Mouse (Mus musculus) intestine, embryonic 16.5 days (tissue): ENCODE measurements around the gene Slc25a47. TPM values are rescaled to one million over a fixed set of nuclear protein-coding genes. Genes with fewer than 3 reads are reported as not detected.

ENCODE experiments used
- ATAC-seq: fragments of 200-750 bp; cut with Nextera tagmentation; 2 replicates; pipeline ENCODE4 v1.8.0; 2017; ENCODE audit warnings: moderate TSS enrichment, moderate library complexity
- H3K27ac ChIP-seq: fragments of 300-500 bp; sonication (generic); 2 replicates; pipeline ENCODE4 v1.5.1; 2014; ENCODE audit warnings: mild to moderate bottlenecking, low read length
- H3K27me3 ChIP-seq: fragments of 300-500 bp; sonication (generic); replicated peaks from 2 replicates; pipeline ENCODE4 v1.6.1; 2014; ENCODE audit warnings: low read length, control low read depth, mixed read lengths; ENCODE audit not compliant: control insufficient read depth, insufficient read depth
- H3K36me3 ChIP-seq: fragments of 300-500 bp; sonication (generic); 2 replicates; pipeline ENCODE4 v1.6.1; 2014; ENCODE audit warnings: low read length, control low read depth; ENCODE audit not compliant: control insufficient read depth, insufficient read depth
- H3K4me1 ChIP-seq: fragments of 300-500 bp; sonication (generic); 2 replicates; pipeline ENCODE4 v1.6.1; 2014; ENCODE audit warnings: low read length, control low read depth, mixed read lengths; ENCODE audit not compliant: control insufficient read depth, insufficient read depth
- H3K4me2 ChIP-seq: fragments of 300-500 bp; sonication (generic); 2 replicates; pipeline ENCODE4 v1.6.1; 2014; ENCODE audit warnings: low read depth, low read length, control low read depth
- H3K4me3 ChIP-seq: fragments of 300-500 bp; sonication (generic); 2 replicates; pipeline ENCODE4 v1.5.1; 2014; ENCODE audit warnings: mild to moderate bottlenecking, low read length
- H3K9ac ChIP-seq: fragments of 300-500 bp; sonication (generic); 2 replicates; pipeline ENCODE4 v1.6.1; 2014; ENCODE audit warnings: low read depth, low read length
- H3K9me3 ChIP-seq: fragments of 300-500 bp; sonication (generic); 2 replicates; pipeline ENCODE4 v1.6.1; 2016; ENCODE audit warnings: low read length, control low read depth; ENCODE audit not compliant: control insufficient read depth
- WGBS: fragments of 180-500 bp; shearing (Covaris S2); extraction: QIAGEN DNeasy Blood & Tissue Kit; methylation state at CpG from one replicate; pipeline ENCODE4 v1.1.7; 2014; 5-methylcytosine and 5-hydroxymethylcytosine counted together
- polyA plus RNA-seq: library from polyadenylated mRNA; unstranded; fragments of >200 nt; fragmentation: Nextera tagmentation; extraction: Ambion mirVana; gene quantifications from 2 replicates; pipeline ENCODE4 v1.2.1, GENCODE M21; 2015

The Slc25a47 gene
- polyA plus RNA-seq, 1 experiment from 2014 or later, result 9.1 TPM

GRCm38 (mm10) chr12:108824225-108824874 lies 11.5 kb upstream of the Slc25a47 start:
- H3K4me3 ChIP-seq, result no peak overlapping the region
- ATAC-seq, result no peak
- no peaks in the 10 kb centered on the region for H3K36me3 ChIP-seq
- H3K27me3 ChIP-seq, result no peaks in the 10 kb centered on the region
- H3K4me2 ChIP-seq, result no peak overlapping the region
- 88% methylated on average over 15 of the region's 15 CpGs for WGBS
- no peaks in the 10 kb centered on the region for H3K9me3 ChIP-seq
- no peak overlapping the region for H3K9ac ChIP-seq
- H3K27ac ChIP-seq, result no peak overlapping the region
- H3K4me1 ChIP-seq, result no peaks in the 10 kb centered on the region

GRCm38 (mm10) chr12:108825561-108826224 lies 10.2 kb upstream of the Slc25a47 start:
- no peaks in the 10 kb centered on the region for H3K9me3 ChIP-seq
- H3K4me1 ChIP-seq, result no peaks in the 10 kb centered on the region
- no peak overlapping the region for H3K4me2 ChIP-seq
- no peak overlapping the region for H3K9ac ChIP-seq
- WGBS, result 95% methylated on average over 13 of the region's 13 CpGs
- no peaks in the 10 kb centered on the region for H3K36me3 ChIP-seq
- H3K27ac ChIP-seq, result no peak overlapping the region
- no peak overlapping the region for H3K4me3 ChIP-seq
- H3K27me3 ChIP-seq, result no peaks in the 10 kb centered on the region
- no peak for ATAC-seq

- Histone ChIP-seq H3K4me1 (no peaks in the 10 kb centered on the region), H3K27me3 (no peaks in the 10 kb centered on the region), H3K4me2 (no peak overlapping the region), H3K9ac (no peak overlapping the region), H3K4me3 (no peak overlapping the region), H3K36me3 (no peaks in the 10 kb centered on the region), H3K27ac (no peak overlapping the region), H3K9me3 (no peaks in the 10 kb centered on the region)
- no peak for ATAC-seq
- 94% methylated on average over 19 of the region's 19 CpGs for WGBS
Observed at GRCm38 (mm10) chr12:108826282-108826957, 9.4 kb upstream of the Slc25a47 start.

- WGBS, result 94% methylated on average over 28 of the region's 28 CpGs
- Histone ChIP-seq H3K9me3 (no peaks in the 10 kb centered on the region), H3K36me3 (no peaks in the 10 kb centered on the region)
Observed at GRCm38 (mm10) chr12:108826958-108827535, 8.8 kb upstream of the Slc25a47 start.

GRCm38 (mm10) chr12:108827641-108828040 lies 8.2 kb upstream of the Slc25a47 start:
- no peaks in the 10 kb centered on the region for H3K36me3 ChIP-seq
- no peaks in the 10 kb centered on the region for H3K27me3 ChIP-seq
- no peak overlapping the region for H3K4me3 ChIP-seq
- peaks cover 7% of the 10 kb centered on the region for H3K4me1 ChIP-seq
- no peak overlapping the region for H3K27ac ChIP-seq
- no peak for ATAC-seq
- WGBS, result 95% methylated on average over 6 of the region's 6 CpGs
- no peaks in the 10 kb centered on the region for H3K9me3 ChIP-seq
- no peak overlapping the region for H3K4me2 ChIP-seq
- no peak overlapping the region for H3K9ac ChIP-seq

More at GRCm38 (mm10) chr12:108826958-108827535, 8.8 kb upstream of the Slc25a47 start:
- peaks cover 4% of the 10 kb centered on the region for H3K4me1 ChIP-seq
- no peak for ATAC-seq
- H3K4me3 ChIP-seq, result no peak overlapping the region
- H3K27me3 ChIP-seq, result no peaks in the 10 kb centered on the region
- no peak overlapping the region for H3K27ac ChIP-seq
- no peak overlapping the region for H3K9ac ChIP-seq
- H3K4me2 ChIP-seq, result no peak overlapping the region

GRCm38 (mm10) chr12:108829636-108830035 lies 6.2 kb upstream of the Slc25a47 start:
- Histone ChIP-seq H3K9me3 (no peaks in the 10 kb centered on the region), H3K4me1 (peaks cover 7% of the 10 kb centered on the region), H3K4me2 (no peak overlapping the region), H3K27ac (no peak overlapping the region), H3K9ac (no peak overlapping the region), H3K27me3 (no peaks in the 10 kb centered on the region), H3K36me3 (no peaks in the 10 kb centered on the region), H3K4me3 (no peak overlapping the region)
- WGBS, result 57% methylated on average over 5 of the region's 5 CpGs
- no peak for ATAC-seq

GRCm38 (mm10) chr12:108830358-108830757 lies 5.5 kb upstream of the Slc25a47 start:
- Histone ChIP-seq H3K27ac (no peak overlapping the region), H3K4me2 (no peak overlapping the region), H3K9me3 (no peaks in the 10 kb centered on the region), H3K4me3 (no peak overlapping the region), H3K36me3 (no peaks in the 10 kb centered on the region), H3K4me1 (peaks cover 13% of the 10 kb centered on the region), H3K9ac (no peak overlapping the region), H3K27me3 (no peaks in the 10 kb centered on the region)
- no peak for ATAC-seq
- WGBS, result 82% methylated on average over 6 of the region's 6 CpGs

- ATAC-seq, result no peak
- Histone ChIP-seq H3K9ac (no peak overlapping the region), H3K27ac (no peak overlapping the region), H3K27me3 (no peaks in the 10 kb centered on the region), H3K4me2 (no peak overlapping the region), H3K4me3 (no peak overlapping the region), H3K9me3 (no peaks in the 10 kb centered on the region), H3K36me3 (no peaks in the 10 kb centered on the region), H3K4me1 (peaks cover 18% of the 10 kb centered on the region)
- WGBS, result 54% methylated on average over 9 of the region's 9 CpGs
Observed at GRCm38 (mm10) chr12:108831966-108832643, 3.7 kb upstream of the Slc25a47 start.

GRCm38 (mm10) chr12:108832851-108833250 lies 3.0 kb upstream of the Slc25a47 start:
- Histone ChIP-seq H3K4me1 (peaks cover 26% of the 10 kb centered on the region), H3K27me3 (no peaks in the 10 kb centered on the region), H3K4me3 (no peak overlapping the region), H3K9ac (no peak overlapping the region), H3K36me3 (no peaks in the 10 kb centered on the region), H3K4me2 (no peak overlapping the region), H3K27ac (no peak overlapping the region), H3K9me3 (no peaks in the 10 kb centered on the region)
- WGBS, result 92% methylated on average over 8 of the region's 8 CpGs
- ATAC-seq, result no peak
